In the genomic region with DNA sequence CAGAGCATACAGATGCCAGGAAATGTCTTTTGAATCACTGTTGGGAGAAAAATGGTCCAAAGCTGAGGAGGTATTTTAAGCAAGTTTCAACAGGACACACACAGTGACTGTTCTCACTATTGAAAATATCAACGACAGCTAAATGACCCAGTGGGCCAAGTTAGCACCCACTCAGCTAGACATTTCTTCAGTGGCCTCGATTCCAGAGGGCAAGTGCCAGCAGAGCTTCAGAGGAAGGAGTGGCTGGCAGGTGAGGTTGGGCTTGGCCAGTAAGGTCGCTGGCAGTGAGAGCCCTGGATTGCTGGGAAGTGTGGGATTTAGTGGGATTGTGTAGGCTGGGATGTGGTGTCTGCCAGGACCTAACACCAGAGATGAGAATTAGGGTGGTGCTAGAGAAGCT, we compare ENCODE assay signal across 26 mouse cellular contexts.
"Had no signal": no experiment of that assay in that cellular context is flagged by ENCODE, and none has a peak within 500 bp of the region (broad histone marks: within the 10 kb centered on the region; RNA-seq: fewer than 3 reads in every experiment).

No protein-coding gene starts in this region.

- H3K4me2 ChIP-seq: heart, embryonic 12.5 days; hindbrain, embryonic 12.5 days; hindbrain, embryonic 14.5 days; intestine, embryonic 15.5 days; limb, embryonic 12.5 days; liver, embryonic 11.5 days; liver, embryonic 13.5 days had no signal

- H3K9me3 ChIP-seq: heart, embryonic 10.5 days; heart, embryonic 12.5 days; hindbrain, embryonic 10.5 days; hindbrain, embryonic 12.5 days; intestine, embryonic 15.5 days; limb, embryonic 10.5 days; limb, embryonic 12.5 days; liver, embryonic 13.5 days had no signal

- DNase-seq: gastrocnemius, postnatal 10 days; gastrocnemius, postnatal 25 days; heart, adult 18-20 months; heart, postnatal 10 days; heart, postnatal 4 days; kidney, adult 18-20 months; kidney, adult 8-10 months; kidney, postnatal 10 days; kidney, postnatal 25 days; kidney, postnatal 4 days; liver; liver, embryonic 13.5 days had no signal

- H3K4me3 ChIP-seq: heart, embryonic 10.5 days; heart, embryonic 12.5 days; hindbrain, embryonic 10.5 days; hindbrain, embryonic 12.5 days; intestine, embryonic 15.5 days; layer of hippocampus, adult 2 months; left cerebral cortex, adult 2 months; limb, embryonic 10.5 days; limb, embryonic 12.5 days; liver, embryonic 13.5 days had no signal

- H3K27ac ChIP-seq: heart, embryonic 10.5 days; hindbrain, embryonic 10.5 days; hindbrain, embryonic 12.5 days; hindbrain, embryonic 14.5 days; intestine, embryonic 15.5 days; layer of hippocampus, adult 2 months; left cerebral cortex, adult 2 months; limb, embryonic 10.5 days; limb, embryonic 12.5 days; liver, embryonic 13.5 days had no signal

- H3K9ac ChIP-seq: heart, embryonic 12.5 days; hindbrain, embryonic 12.5 days; hindbrain, embryonic 14.5 days; intestine, embryonic 15.5 days; limb, embryonic 12.5 days; liver, embryonic 13.5 days had no signal

- H3K36me3 ChIP-seq: heart, embryonic 10.5 days; heart, embryonic 12.5 days; hindbrain, embryonic 10.5 days; hindbrain, embryonic 12.5 days; intestine, embryonic 15.5 days; limb, embryonic 10.5 days; limb, embryonic 12.5 days; liver, embryonic 13.5 days had no signal

- H3K27me3 ChIP-seq: heart, embryonic 12.5 days; hindbrain, embryonic 12.5 days; intestine, embryonic 15.5 days had no signal

- ATAC-seq: hindbrain, embryonic 16.5 days; inflammation-experienced regulatory T-cells, adult 6 months; intestine, embryonic 15.5 days; intestine, postnatal 0 days had no signal

- H3K4me1 ChIP-seq: intestine, embryonic 15.5 days; liver, embryonic 13.5 days had no signal
